Mouse (Mus musculus) spleen, adult 18-20 months (tissue): ENCODE measurements around the gene Stox2.
A peak's percentile ranks its signal among the peaks of the same experiment; 100 is the strongest.

Source experiments
- DNase-seq, 2 experiments: peaks; one replicate each; pipeline ENCODE4 v3.0.0; 2022; ENCODE audit warnings: mixed read lengths in 2 of 2

The Stox2 gene

GRCm38 (mm10) chr8:47288131-47288865 is 157.9 kb downstream of the Stox2 start:
- no peak for DNase-seq

DNA sequence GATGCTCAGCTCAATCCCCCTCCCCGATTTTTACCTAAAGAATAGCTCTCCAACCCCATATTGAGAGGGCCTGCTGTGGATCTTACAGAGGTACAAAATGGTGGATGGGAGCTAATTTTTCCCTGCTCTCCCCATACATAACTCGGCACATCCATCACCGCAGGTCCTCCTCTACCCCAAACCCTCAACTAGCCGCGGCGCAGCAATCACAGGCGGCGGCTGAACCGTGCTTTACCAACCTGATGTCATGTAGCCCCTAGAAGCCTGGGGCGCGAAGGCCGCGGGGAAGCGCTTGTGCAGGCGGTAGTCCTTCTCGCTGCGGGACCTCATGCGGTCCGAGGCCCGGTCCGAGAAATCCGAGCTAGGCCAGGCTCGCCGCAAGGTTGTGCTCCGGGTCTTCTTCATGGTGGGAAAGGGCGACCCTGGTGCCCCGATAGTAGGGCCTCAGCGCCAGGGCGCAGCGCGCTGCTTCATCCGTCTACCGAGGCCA is 158.5 kb downstream of the Stox2 start:
- no peak for DNase-seq

- DNase-seq, result no peak
These were observed 159.0 kb downstream of the Stox2 start for GRCm38 (mm10) chr8:47287201-47287621.

GRCm38 (mm10) chr8:47286081-47286700 is 160.0 kb downstream of the Stox2 start:
- DNase-seq, result no peak

- DNase-seq, result no peak
These were observed 160.7 kb downstream of the Stox2 start for GRCm38 (mm10) chr8:47285435-47285834.

DNA sequence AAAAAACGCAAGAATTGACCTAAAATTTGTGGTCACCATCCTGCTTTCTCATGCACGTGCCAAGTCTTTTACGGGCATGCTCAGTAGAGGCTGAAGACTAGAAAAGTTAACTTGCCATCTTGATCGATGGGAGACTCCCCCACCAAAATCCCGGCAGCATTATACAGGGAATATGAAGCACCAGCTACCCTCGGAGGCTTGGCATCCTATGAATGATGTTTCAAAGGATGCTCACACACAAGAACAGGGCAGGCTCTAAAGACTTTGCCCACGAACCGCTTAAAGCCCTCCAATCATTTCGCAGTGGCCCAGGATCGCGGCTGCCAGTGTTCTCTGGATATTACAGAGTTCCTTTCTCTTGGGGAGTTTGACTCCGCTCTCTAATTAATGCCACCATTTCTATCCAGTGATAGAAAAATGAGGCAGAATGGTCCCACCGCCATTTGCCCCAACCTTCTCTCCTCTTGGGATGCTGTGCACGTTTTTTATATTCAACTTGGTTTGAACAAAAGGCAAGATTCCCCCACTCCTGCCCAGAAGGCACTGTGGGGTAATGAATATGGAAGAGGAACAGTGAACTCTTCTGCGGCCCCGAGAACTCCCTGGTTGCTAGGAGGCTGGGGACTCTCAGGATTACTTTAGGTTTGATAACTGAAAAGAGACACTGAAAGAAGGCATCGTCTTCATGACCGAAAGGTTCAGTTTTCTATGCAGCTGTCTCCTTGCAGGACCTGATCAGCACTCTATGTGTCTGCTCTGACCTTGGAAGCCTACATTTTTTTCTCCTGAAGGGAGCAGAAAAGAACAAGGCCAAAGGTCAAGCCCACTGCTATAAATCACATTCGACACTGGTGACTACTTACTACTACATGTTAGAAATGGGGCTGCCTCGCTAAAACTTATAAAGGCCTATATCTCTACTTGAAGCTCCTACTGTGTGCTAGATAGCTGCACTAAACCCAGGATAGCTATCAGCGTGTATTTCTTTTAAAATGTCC is 161.5 kb downstream of the Stox2 start:
- DNase-seq, result no peak

DNA sequence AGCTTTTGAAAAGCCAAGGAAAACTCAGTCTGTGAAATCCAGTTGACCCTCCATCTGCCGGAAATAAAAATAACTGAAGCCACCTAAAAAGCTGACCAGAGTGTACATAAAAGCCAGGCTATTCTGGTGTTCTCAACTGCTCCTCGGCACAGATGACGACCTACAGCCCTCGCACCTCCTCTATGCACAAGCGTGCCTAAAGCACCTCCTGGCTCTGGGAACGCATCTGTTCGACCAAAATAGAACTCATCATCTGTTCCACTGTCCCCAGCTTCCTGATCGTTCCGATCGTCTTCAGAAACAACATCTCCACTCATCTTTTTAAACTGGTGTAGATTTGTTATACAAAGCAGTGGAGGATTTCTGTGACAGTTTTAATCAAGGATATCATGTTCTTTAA is 166.3 kb downstream of the Stox2 start:
- no peak for DNase-seq

DNA sequence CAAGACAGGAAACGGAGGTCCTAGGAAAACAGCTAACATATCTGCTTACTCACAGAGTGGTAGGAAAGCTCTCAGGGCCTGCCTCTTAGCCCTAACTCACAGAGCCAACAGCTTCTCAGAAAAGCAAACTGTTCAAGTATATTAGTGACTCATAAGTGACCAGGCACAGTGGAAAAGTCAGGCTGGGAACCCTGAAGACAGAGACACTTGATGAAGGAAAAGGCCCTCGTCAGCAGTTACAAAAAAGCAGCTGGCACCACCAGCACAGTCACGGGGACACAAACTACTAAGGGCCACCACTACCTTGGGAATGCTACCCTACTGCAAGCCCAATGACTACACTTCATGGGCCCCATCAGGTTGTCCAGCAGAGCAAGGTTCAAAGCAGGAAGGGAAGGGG is 168.0 kb downstream of the Stox2 start:
- DNase-seq, result no peak

GRCm38 (mm10) chr8:47268931-47269330 is 177.2 kb downstream of the Stox2 start:
- DNase-seq, result no peak

GRCm38 (mm10) chr8:47268062-47268822 is 177.9 kb downstream of the Stox2 start:
- DNase-seq, result no peak

- DNase-seq, result no peak
These were observed 182.9 kb downstream of the Stox2 start for GRCm38 (mm10) chr8:47263070-47263843.

GRCm38 (mm10) chr8:47260751-47261474 is 185.2 kb downstream of the Stox2 start:
- no peak for DNase-seq

GRCm38 (mm10) chr8:47250832-47251231 is 195.3 kb downstream of the Stox2 start:
- no peak for DNase-seq

GRCm38 (mm10) chr8:47245116-47245515 is 201.0 kb downstream of the Stox2 start:
- DNase-seq, result no peak

DNA sequence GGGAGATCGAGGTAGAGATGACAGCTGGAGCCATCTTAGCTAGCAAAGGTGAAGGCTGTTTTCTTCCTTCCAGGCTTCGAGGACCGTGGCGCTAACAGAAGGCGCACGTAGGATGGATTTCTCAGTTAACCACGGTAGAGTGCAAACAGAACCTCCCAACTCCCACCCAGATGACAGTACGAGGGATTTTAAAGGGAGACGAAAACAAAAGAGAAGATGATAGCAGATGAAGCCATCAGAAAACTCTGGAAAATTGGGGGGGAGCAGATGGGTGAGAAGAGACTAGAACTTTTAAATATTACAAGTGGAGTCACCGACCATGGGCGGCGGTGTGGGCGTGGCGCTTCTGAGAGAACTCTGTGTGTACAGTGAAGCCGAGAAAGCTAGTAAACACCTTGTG is 202.0 kb downstream of the Stox2 start:
- no peak for DNase-seq

DNA sequence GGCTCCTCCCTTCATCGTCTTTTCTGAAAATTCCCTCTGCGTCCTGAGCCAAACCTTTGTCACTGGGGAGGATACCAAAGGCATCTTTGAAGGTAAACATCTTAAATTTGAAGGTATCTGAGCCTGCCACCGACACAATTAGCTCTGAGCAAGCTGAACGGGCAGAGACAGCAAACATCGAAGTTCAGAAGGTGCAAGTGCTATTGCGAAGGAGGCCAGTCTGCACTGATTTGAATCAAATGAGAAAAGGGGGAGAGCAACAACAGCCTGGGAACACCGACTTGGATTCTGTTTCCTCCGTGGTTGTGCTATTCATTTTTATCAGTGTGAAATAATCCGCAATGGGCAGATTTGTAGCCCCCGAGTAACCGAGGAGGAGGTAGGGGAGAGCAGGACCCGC is 202.5 kb downstream of the Stox2 start:
- DNase-seq, result no peak

GRCm38 (mm10) chr8:47243016-47243630 is 203.0 kb downstream of the Stox2 start:
- DNase-seq, result no peak

DNA sequence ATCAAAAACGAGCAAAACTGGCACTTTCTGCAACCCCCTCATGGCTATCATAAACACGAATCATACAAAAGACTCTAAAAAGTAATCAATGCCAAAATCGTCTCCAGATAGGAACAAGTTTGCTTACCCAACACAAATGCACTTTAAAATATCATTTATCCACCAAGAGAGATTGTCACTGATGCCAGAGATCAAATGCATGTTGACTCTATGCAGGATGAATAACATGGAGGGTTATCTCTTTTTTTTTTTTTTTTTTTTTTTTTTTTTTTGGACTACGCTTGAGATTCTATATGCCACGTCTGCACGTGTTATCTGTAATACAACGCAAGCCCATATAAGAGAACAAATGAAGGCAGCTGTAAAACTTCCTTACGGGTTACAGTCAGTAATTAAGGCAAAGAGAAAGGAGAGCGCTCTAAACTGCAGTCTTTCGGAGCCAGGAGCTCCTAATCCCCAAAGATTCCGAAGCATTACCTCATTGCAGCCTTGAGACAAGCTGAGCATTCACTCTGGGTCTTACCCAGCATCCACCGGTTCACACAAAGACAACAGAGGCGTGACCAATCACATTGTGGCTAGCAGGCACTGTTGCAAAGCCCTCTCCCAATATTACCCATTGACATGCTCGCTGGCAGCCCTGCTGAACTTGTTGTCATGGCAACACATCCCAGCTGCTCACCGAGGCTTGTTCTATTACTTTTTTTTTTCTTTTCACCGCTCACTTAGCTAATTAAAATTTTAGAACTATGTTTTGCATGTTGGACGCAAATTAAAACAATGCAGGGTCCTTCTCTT is 203.8 kb downstream of the Stox2 start:
- peak in 1 of 2 experiments; percentile 3 for DNase-seq

GRCm38 (mm10) chr8:47241421-47242078 is 204.6 kb downstream of the Stox2 start:
- DNase-seq, result no peak
